Mouse (Mus musculus) liver, postnatal 0 days (tissue): ENCODE measurements around the gene Mamstr. TPM values are rescaled to one million over a fixed set of nuclear protein-coding genes. Genes with fewer than 3 reads are reported as not detected.
A peak's percentile ranks its signal among the peaks of the same experiment; 100 is the strongest.

Source experiments
- ATAC-seq: fragments of 200-750 bp; cut with Nextera tagmentation; 2 replicates; pipeline ENCODE4 v1.8.0; 2017; ENCODE audit warnings: mild to moderate bottlenecking, moderate library complexity
- DNase-seq: peaks from one replicate; pipeline ENCODE4 v3.0.0-alpha.2; 2016
- H3K27ac ChIP-seq: fragments of 300-500 bp; sonication (generic); 2 replicates; pipeline ENCODE4 v1.5.1; 2014; ENCODE audit warnings: antibody characterized with exemption, moderate library complexity, mild to moderate bottlenecking, low read depth
- H3K27me3 ChIP-seq: fragments of 300-500 bp; sonication (generic); 2 replicates; pipeline ENCODE4 v1.6.1; 2014; ENCODE audit warnings: low read length, control low read depth, mixed read lengths; ENCODE audit not compliant: insufficient read depth
- H3K36me3 ChIP-seq: fragments of 300-500 bp; sonication (generic); replicated peaks from 2 replicates; pipeline ENCODE4 v1.6.1; 2014; ENCODE audit warnings: mild to moderate bottlenecking, control low read depth, low read length, moderate library complexity, mixed read lengths; ENCODE audit not compliant: insufficient read depth
- H3K4me1 ChIP-seq: fragments of 300-500 bp; sonication (generic); 2 replicates; pipeline ENCODE4 v1.6.1; 2014; ENCODE audit warnings: antibody characterized with exemption, mild to moderate bottlenecking, control low read depth; ENCODE audit not compliant: insufficient read depth
- H3K4me2 ChIP-seq: fragments of 300-500 bp; sonication (generic); 2 replicates; pipeline ENCODE4 v1.6.1; 2014; ENCODE audit warnings: low read depth, mild to moderate bottlenecking, low read length, moderate library complexity, mixed read lengths
- H3K4me3 ChIP-seq: fragments of 300-500 bp; sonication (generic); 2 replicates; pipeline ENCODE4 v1.5.1; 2014; ENCODE audit warnings: low read depth, low read length
- H3K9ac ChIP-seq: fragments of 300-500 bp; sonication (generic); replicated peaks from 2 replicates; pipeline ENCODE4 v1.6.1; 2014; ENCODE audit warnings: mild to moderate bottlenecking, moderate library complexity
- H3K9me3 ChIP-seq: fragments of 300-500 bp; sonication (generic); 2 replicates; pipeline ENCODE4 v1.6.1; 2016; ENCODE audit warnings: mild to moderate bottlenecking, control low read depth, low read length, mixed read lengths
- CTCF ChIP-seq: sonication (generic); IDR thresholded peaks from 2 replicates; pipeline ENCODE4 v1.5.1; 2016; ENCODE audit warnings: antibody characterized with exemption, low read depth
- EP300 ChIP-seq: IDR thresholded peaks from 2 replicates; pipeline ENCODE4 v1.6.1; 2016; ENCODE audit warnings: antibody characterized with exemption, low read depth, mild to moderate bottlenecking
- WGBS: fragments of 180-500 bp; shearing (Covaris S2); extraction: QIAGEN DNeasy Blood & Tissue Kit; methylation state at CpG from one replicate; pipeline ENCODE4 v1.1.7; 2014; ENCODE audit not compliant: insufficient replicate concordance; 5-methylcytosine and 5-hydroxymethylcytosine counted together
- polyA plus RNA-seq: library from polyadenylated mRNA; unstranded; fragments of >200 nt; fragmentation: Nextera tagmentation; extraction: Ambion mirVana; gene quantifications from 2 replicates; pipeline ENCODE4 v1.2.1, GENCODE M21; 2015

The Mamstr gene
- polyA plus RNA-seq, 1 experiment from 2014 or later, result 0.31 TPM

GRCm38 (mm10) chr7:45677627-45678295 is 38.0 kb downstream of the Mamstr start:
- TF ChIP-seq EP300, result no peak
- TF ChIP-seq CTCF, result no peak
- ATAC-seq (no peak), DNase-seq (no peak)
- Histone ChIP-seq H3K4me2 (no peak overlapping the region), H3K36me3 (no peaks in the 10 kb centered on the region), H3K4me1 (peaks cover 16% of the 10 kb centered on the region), H3K27ac (no peak overlapping the region), H3K27me3 (no peaks in the 10 kb centered on the region), H3K9me3 (no peaks in the 10 kb centered on the region), H3K9ac (no peak overlapping the region), H3K4me3 (no peak overlapping the region)
- WGBS, result 65% methylated on average over 7 of the region's 7 CpGs

GRCm38 (mm10) chr7:45678513-45678912 is 38.7 kb downstream of the Mamstr start:
- DNase-seq (no peak), ATAC-seq (no peak)
- Histone ChIP-seq H3K4me2 (no peak overlapping the region), H3K27ac (no peak overlapping the region), H3K4me3 (no peak overlapping the region), H3K27me3 (no peaks in the 10 kb centered on the region), H3K4me1 (peaks cover 16% of the 10 kb centered on the region), H3K9ac (no peak overlapping the region), H3K9me3 (no peaks in the 10 kb centered on the region), H3K36me3 (no peaks in the 10 kb centered on the region)
- WGBS, result 84% methylated on average over 14 of the region's 14 CpGs
- TF ChIP-seq EP300 (no peak), CTCF (no peak)

- Histone ChIP-seq H3K36me3 (no peaks in the 10 kb centered on the region), H3K4me1 (peaks cover 16% of the 10 kb centered on the region), H3K4me2 (no peak overlapping the region), H3K9ac (no peak overlapping the region), H3K27ac (peak overlapping the region; percentile 60), H3K9me3 (no peaks in the 10 kb centered on the region), H3K4me3 (no peak overlapping the region), H3K27me3 (no peaks in the 10 kb centered on the region)
- WGBS, result 76% methylated on average over 14 of the region's 14 CpGs
- ATAC-seq (peak; percentile 73), DNase-seq (no peak)
- TF ChIP-seq EP300 (peak; percentile 72), CTCF (no peak)
Measured at GRCm38 (mm10) chr7:45679966-45680621, 40.3 kb downstream of the Mamstr start.

GRCm38 (mm10) chr7:45681046-45681736 is 41.4 kb downstream of the Mamstr start:
- no peaks in the 10 kb centered on the region for H3K9me3 ChIP-seq
- H3K36me3 ChIP-seq, result no peaks in the 10 kb centered on the region
- H3K4me1 ChIP-seq, result peaks cover 16% of the 10 kb centered on the region
- H3K9ac ChIP-seq, result no peak overlapping the region
- no peak overlapping the region for H3K4me2 ChIP-seq
- DNase-seq (no peak), ATAC-seq (0 out of 2 replicates have a peak, but pooled peaks have one; percentile 20)
- H3K27me3 ChIP-seq, result no peaks in the 10 kb centered on the region
- WGBS, result 43% methylated on average over 8 of the region's 8 CpGs
- TF ChIP-seq CTCF (no peak), EP300 (no peak)
- 0 out of 2 replicates have a peak overlapping the region, but pooled peaks have one; percentile 60 for H3K27ac ChIP-seq
- H3K4me3 ChIP-seq, result no peak overlapping the region

GRCm38 (mm10) chr7:45682144-45683126 is 42.7 kb downstream of the Mamstr start:
- H3K27ac ChIP-seq, result 0 out of 2 replicates have a peak overlapping the region, but pooled peaks have one; percentile 22
- ATAC-seq (peak; percentile 65), DNase-seq (peak; percentile 89)
- peak overlapping the region; percentile 59 for H3K4me2 ChIP-seq
- no peak for TF ChIP-seq EP300
- TF ChIP-seq CTCF, result peak; percentile 99
- H3K36me3 ChIP-seq, result no peaks in the 10 kb centered on the region
- H3K9ac ChIP-seq, result peak overlapping the region; percentile 34; the same call in 1 of the 2 replicates
- peaks cover 16% of the 10 kb centered on the region for H3K4me1 ChIP-seq
- no peaks in the 10 kb centered on the region for H3K9me3 ChIP-seq
- H3K27me3 ChIP-seq, result no peaks in the 10 kb centered on the region
- 26% methylated on average over 14 of the region's 14 CpGs for WGBS
- peak overlapping the region; percentile 15; the same call in 1 of the 2 replicates for H3K4me3 ChIP-seq
